Mouse (Mus musculus) heart, embryonic 10.5 days (tissue): ENCODE measurements at regions not wholly inside any gene's neighbourhood (a gene's known extent, or its start where the extent isn't known, plus 50 kb on each side); places are given as distances from the start of the nearest gene placed in this dataset.

ENCODE experiments used
- DNase-seq: peaks from one replicate; pipeline ENCODE4 v3.0.0-alpha.2; 2017; ENCODE audit warnings: low spot score
- H3K27ac ChIP-seq: fragments of 300-500 bp; sonication (generic); 2 replicates; pipeline ENCODE4 v1.5.1; 2016; ENCODE audit warnings: mild to moderate bottlenecking
- H3K27me3 ChIP-seq: fragments of 300-500 bp; sonication (generic); 2 replicates; pipeline ENCODE4 v1.6.1; 2016; ENCODE audit warnings: mild to moderate bottlenecking; ENCODE audit not compliant: poor library complexity, insufficient read depth, severe bottlenecking
- H3K36me3 ChIP-seq: fragments of 300-500 bp; sonication (generic); 2 replicates; pipeline ENCODE4 v1.6.1; 2016; ENCODE audit warnings: mild to moderate bottlenecking, moderate library complexity
- H3K4me1 ChIP-seq: fragments of 300-500 bp; sonication (generic); 2 replicates; pipeline ENCODE4 v1.6.1; 2016; ENCODE audit warnings: mild to moderate bottlenecking
- H3K4me3 ChIP-seq: fragments of 300-500 bp; sonication (generic); 2 replicates; pipeline ENCODE4 v1.5.1; 2016; ENCODE audit warnings: mild to moderate bottlenecking, moderate library complexity
- H3K9me3 ChIP-seq: fragments of 300-500 bp; sonication (generic); 2 replicates; pipeline ENCODE4 v1.6.1; 2016; ENCODE audit warnings: mild to moderate bottlenecking, moderate library complexity
- WGBS: fragments of 180-500 bp; shearing (Covaris S2); methylation state at CpG from one replicate; pipeline ENCODE4 v1.1.7; 2016; 5-methylcytosine and 5-hydroxymethylcytosine counted together

GRCm38 (mm10) chr16:78688251-78688650 is 111.7 kb upstream of the D16Ertd472e start:
- Histone ChIP-seq H3K4me1 (peaks cover 6% of the 10 kb centered on the region; the same call in 1 of the 2 replicates), H3K27me3 (no peaks in the 10 kb centered on the region), H3K9me3 (no peaks in the 10 kb centered on the region), H3K4me3 (no peak overlapping the region), H3K36me3 (no peaks in the 10 kb centered on the region), H3K27ac (no peak overlapping the region)
- DNase-seq = no peak

- Histone ChIP-seq H3K27me3 (no peaks in the 10 kb centered on the region), H3K4me3 (no peak overlapping the region), H3K36me3 (no peaks in the 10 kb centered on the region), H3K4me1 (no peaks in the 10 kb centered on the region), H3K9me3 (no peaks in the 10 kb centered on the region), H3K27ac (no peak overlapping the region)
- DNase-seq = no peak
- WGBS = 61% methylated on average over 1 of the region's 1 CpGs
Observed at GRCm38 (mm10) chr16:78685160-78685559, 108.7 kb upstream of the D16Ertd472e start.

GRCm38 (mm10) chr16:78684031-78684430 is 107.5 kb upstream of the D16Ertd472e start:
- H3K27me3 ChIP-seq = no peaks in the 10 kb centered on the region
- H3K36me3 ChIP-seq = no peaks in the 10 kb centered on the region
- WGBS = 82% methylated on average over 8 of the region's 8 CpGs
- no peak overlapping the region for H3K27ac ChIP-seq
- DNase-seq = no peak
- no peaks in the 10 kb centered on the region for H3K4me1 ChIP-seq
- no peak overlapping the region for H3K4me3 ChIP-seq
- H3K9me3 ChIP-seq = no peaks in the 10 kb centered on the region

- Histone ChIP-seq H3K36me3 (no peaks in the 10 kb centered on the region), H3K4me1 (no peaks in the 10 kb centered on the region), H3K9me3 (no peaks in the 10 kb centered on the region), H3K27me3 (no peaks in the 10 kb centered on the region), H3K27ac (no peak overlapping the region), H3K4me3 (no peak overlapping the region)
- 82% methylated on average over 7 of the region's 7 CpGs for WGBS
- DNase-seq = no peak
Observed at GRCm38 (mm10) chr16:78661126-78661525, 84.6 kb upstream of the D16Ertd472e start.

GRCm38 (mm10) chr16:78644710-78645109 is 68.2 kb upstream of the D16Ertd472e start:
- no peaks in the 10 kb centered on the region for H3K9me3 ChIP-seq
- H3K36me3 ChIP-seq = no peaks in the 10 kb centered on the region
- H3K27me3 ChIP-seq = no peaks in the 10 kb centered on the region
- WGBS = 4% methylated on average over 1 of the region's 1 CpGs
- no peak overlapping the region for H3K4me3 ChIP-seq
- no peak for DNase-seq
- H3K27ac ChIP-seq = no peak overlapping the region
- H3K4me1 ChIP-seq = no peaks in the 10 kb centered on the region

GRCm38 (mm10) chr16:78641717-78642116 is 65.2 kb upstream of the D16Ertd472e start:
- Histone ChIP-seq H3K4me1 (no peaks in the 10 kb centered on the region), H3K27ac (no peak overlapping the region), H3K4me3 (no peak overlapping the region), H3K36me3 (no peaks in the 10 kb centered on the region), H3K27me3 (no peaks in the 10 kb centered on the region), H3K9me3 (no peaks in the 10 kb centered on the region)
- 81% methylated on average over 5 of the region's 5 CpGs for WGBS
- DNase-seq = no peak

GRCm38 (mm10) chr16:78641205-78641604 is 64.7 kb upstream of the D16Ertd472e start:
- no peaks in the 10 kb centered on the region for H3K4me1 ChIP-seq
- H3K4me3 ChIP-seq = no peak overlapping the region

GRCm38 (mm10) chr16:78637452-78637851 is 60.9 kb upstream of the D16Ertd472e start:
- H3K27me3 ChIP-seq = no peaks in the 10 kb centered on the region
- WGBS = 87% methylated on average over 6 of the region's 6 CpGs
- H3K27ac ChIP-seq = no peak overlapping the region
- DNase-seq = no peak
- H3K4me1 ChIP-seq = no peaks in the 10 kb centered on the region
- no peaks in the 10 kb centered on the region for H3K36me3 ChIP-seq
- no peak overlapping the region for H3K4me3 ChIP-seq
- no peaks in the 10 kb centered on the region for H3K9me3 ChIP-seq

More at GRCm38 (mm10) chr16:78641205-78641604, 64.7 kb upstream of the D16Ertd472e start:
- DNase-seq = no peak
- Histone ChIP-seq H3K9me3 (no peaks in the 10 kb centered on the region), H3K27ac (no peak overlapping the region), H3K27me3 (no peaks in the 10 kb centered on the region), H3K36me3 (no peaks in the 10 kb centered on the region)
- WGBS = 85% methylated on average over 3 of the region's 3 CpGs

- no peak for DNase-seq
- Histone ChIP-seq H3K9me3 (no peaks in the 10 kb centered on the region), H3K36me3 (no peaks in the 10 kb centered on the region), H3K27me3 (no peaks in the 10 kb centered on the region), H3K27ac (no peak overlapping the region), H3K4me1 (no peaks in the 10 kb centered on the region), H3K4me3 (no peak overlapping the region)
- WGBS = 38% methylated on average over 5 of the region's 5 CpGs
Observed at GRCm38 (mm10) chr16:78637015-78637414, 60.5 kb upstream of the D16Ertd472e start.

- WGBS = 85% methylated on average over 5 of the region's 5 CpGs
- Histone ChIP-seq H3K27ac (no peak overlapping the region), H3K9me3 (no peaks in the 10 kb centered on the region), H3K36me3 (no peaks in the 10 kb centered on the region), H3K4me3 (no peak overlapping the region), H3K4me1 (no peaks in the 10 kb centered on the region), H3K27me3 (no peaks in the 10 kb centered on the region)
- DNase-seq = no peak
Observed at GRCm38 (mm10) chr16:78635774-78636173, 59.3 kb upstream of the D16Ertd472e start.

GRCm38 (mm10) chr16:78635257-78635656 is 58.7 kb upstream of the D16Ertd472e start:
- H3K4me1 ChIP-seq = no peaks in the 10 kb centered on the region
- H3K27ac ChIP-seq = no peak overlapping the region
- no peaks in the 10 kb centered on the region for H3K36me3 ChIP-seq
- no peak overlapping the region for H3K4me3 ChIP-seq
- H3K27me3 ChIP-seq = no peaks in the 10 kb centered on the region
- peak; percentile 80 for DNase-seq
- 25% methylated on average over 8 of the region's 8 CpGs for WGBS
- no peaks in the 10 kb centered on the region for H3K9me3 ChIP-seq

- H3K9me3 ChIP-seq = no peaks in the 10 kb centered on the region
- H3K4me1 ChIP-seq = no peaks in the 10 kb centered on the region
- no peaks in the 10 kb centered on the region for H3K36me3 ChIP-seq
- H3K27ac ChIP-seq = no peak overlapping the region
- H3K27me3 ChIP-seq = no peaks in the 10 kb centered on the region
- no peak for DNase-seq
- 68% methylated on average over 5 of the region's 5 CpGs for WGBS
- H3K4me3 ChIP-seq = no peak overlapping the region
Observed at GRCm38 (mm10) chr16:78631797-78632196, 55.3 kb upstream of the D16Ertd472e start.

GRCm38 (mm10) chr16:78626803-78627202 is 50.3 kb upstream of the D16Ertd472e start:
- H3K4me3 ChIP-seq = no peak overlapping the region
- no peaks in the 10 kb centered on the region for H3K9me3 ChIP-seq
- H3K4me1 ChIP-seq = 0 out of 2 replicates have a peak, but pooled peaks cover 4% of the 10 kb centered on the region
- 66% methylated on average over 2 of the region's 2 CpGs for WGBS
- DNase-seq = no peak
- H3K27ac ChIP-seq = no peak overlapping the region
- H3K36me3 ChIP-seq = no peaks in the 10 kb centered on the region
- no peaks in the 10 kb centered on the region for H3K27me3 ChIP-seq
